Mouse (Mus musculus) fat pad, adult 2 months (tissue): ENCODE measurements around the gene Hsd17b6.

Experiments
- DNase-seq: peaks from one replicate; pipeline ENCODE4 v3.0.0-alpha.2; 2011; ENCODE audit warnings: low read depth, low spot score; ENCODE audit errors: extremely low read depth

The Hsd17b6 gene

GRCm38 (mm10) chr10:127945432-127946064 lies 61.9 kb downstream of the Hsd17b6 start:
- peak; percentile 85 for DNase-seq
